Mouse (Mus musculus): ENCODE measurements around the gene Serpinb2.

The Serpinb2 gene

GRCm38 (mm10) chr1:107511252-107511651 lies at the start of gene Serpinb2:
Gene Serpinb2 (plus strand): TSS chr1:107511423.
- no peak for DNase-seq (ENCODE audit: low spot score)

GRCm38 (mm10) chr1:107479909-107480308 lies 31.3 kb upstream of the Serpinb2 start:
- no peak for DNase-seq (ENCODE audit: low spot score)

GRCm38 (mm10) chr1:107481452-107481851 lies 29.8 kb upstream of the Serpinb2 start:
- peak; percentile 41 for DNase-seq (ENCODE audit: low spot score)

GRCm38 (mm10) chr1:107489577-107489976 lies 21.6 kb upstream of the Serpinb2 start:
- no peak for DNase-seq (ENCODE audit: low spot score)

GRCm38 (mm10) chr1:107496789-107497188 lies 14.4 kb upstream of the Serpinb2 start:
- no peak for DNase-seq (ENCODE audit: low spot score)

GRCm38 (mm10) chr1:107502025-107502424 lies 9.2 kb upstream of the Serpinb2 start:
- no peak for DNase-seq (ENCODE audit: low spot score)

GRCm38 (mm10) chr1:107503294-107503693 lies 7.9 kb upstream of the Serpinb2 start:
- DNase-seq (ENCODE audit: low spot score): no peak

- DNase-seq (ENCODE audit: low spot score): no peak
These were observed 5.2 kb upstream of the Serpinb2 start for GRCm38 (mm10) chr1:107505898-107506562.

- no peak for DNase-seq (ENCODE audit: low spot score)
These were observed 1.2 kb downstream of the Serpinb2 start for GRCm38 (mm10) chr1:107512194-107513138.

GRCm38 (mm10) chr1:107513530-107513929 lies 2.3 kb downstream of the Serpinb2 start:
- DNase-seq (ENCODE audit: low spot score): no peak

- DNase-seq (ENCODE audit: low spot score): no peak
These were observed 4.7 kb downstream of the Serpinb2 start for GRCm38 (mm10) chr1:107515839-107516498.

- no peak for DNase-seq (ENCODE audit: low spot score)
These were observed 14.4 kb downstream of the Serpinb2 start for GRCm38 (mm10) chr1:107525592-107525991.

- DNase-seq (ENCODE audit: low spot score): no peak
These were observed 17.3 kb downstream of the Serpinb2 start for GRCm38 (mm10) chr1:107528325-107529078.

GRCm38 (mm10) chr1:107529365-107530052 lies 18.3 kb downstream of the Serpinb2 start:
- DNase-seq (ENCODE audit: low spot score): no peak

GRCm38 (mm10) chr1:107533736-107534135 lies 22.5 kb downstream of the Serpinb2 start:
- DNase-seq (ENCODE audit: low spot score): no peak

- DNase-seq (ENCODE audit: low spot score): no peak
These were observed 26.2 kb downstream of the Serpinb2 start for GRCm38 (mm10) chr1:107537435-107537834.

- DNase-seq (ENCODE audit: low spot score): no peak
These were observed 48.3 kb downstream of the Serpinb2 start for GRCm38 (mm10) chr1:107559494-107559893.

- no peak for DNase-seq (ENCODE audit: low spot score)
These were observed 50.9 kb downstream of the Serpinb2 start for GRCm38 (mm10) chr1:107562110-107562509.

GRCm38 (mm10) chr1:107565644-107566043 lies 54.4 kb downstream of the Serpinb2 start:
- no peak for DNase-seq (ENCODE audit: low spot score)

GRCm38 (mm10) chr1:107576094-107576493 lies 64.9 kb downstream of the Serpinb2 start:
- DNase-seq (ENCODE audit: low spot score): no peak

GRCm38 (mm10) chr1:107577514-107577913 lies 66.3 kb downstream of the Serpinb2 start:
- no peak for DNase-seq (ENCODE audit: low spot score)
